Mouse (Mus musculus) intestine, postnatal 0 days (tissue): Measurements from ENCODE around the gene Gdpd1. TPM values are rescaled to one million over a fixed set of nuclear protein-coding genes. Genes with fewer than 3 reads are reported as not detected.

Experiments used
- ATAC-seq: fragments of 200-750 bp; cut with Nextera tagmentation; 2 replicates; pipeline ENCODE4 v1.8.0; 2017; ENCODE audit warnings: mild to moderate bottlenecking, moderate TSS enrichment, moderate library complexity
- H3K27ac ChIP-seq: fragments of 300-500 bp; sonication (generic); 2 replicates; pipeline ENCODE4 v1.5.1; 2014; ENCODE audit warnings: mild to moderate bottlenecking, low read depth, low read length, moderate library complexity
- H3K27me3 ChIP-seq: fragments of 300-500 bp; sonication (generic); replicated peaks from 2 replicates; pipeline ENCODE4 v1.6.1; 2014; ENCODE audit warnings: low read length, mixed read lengths; ENCODE audit not compliant: control insufficient read depth, insufficient read depth
- H3K36me3 ChIP-seq: fragments of 300-500 bp; sonication (generic); 2 replicates; pipeline ENCODE4 v1.6.1; 2014; ENCODE audit warnings: mild to moderate bottlenecking, moderate library complexity; ENCODE audit not compliant: control insufficient read depth, insufficient read depth
- H3K4me1 ChIP-seq: fragments of 300-500 bp; sonication (generic); replicated peaks from 2 replicates; pipeline ENCODE4 v1.6.1; 2014; ENCODE audit warnings: antibody characterized with exemption, low read length, mixed read lengths; ENCODE audit not compliant: control insufficient read depth, insufficient read depth
- H3K4me2 ChIP-seq: fragments of 300-500 bp; sonication (generic); replicated peaks from 2 replicates; pipeline ENCODE4 v1.6.1; 2014; ENCODE audit warnings: low read depth, mild to moderate bottlenecking, moderate library complexity
- H3K4me3 ChIP-seq: fragments of 300-500 bp; sonication (generic); 2 replicates; pipeline ENCODE4 v1.5.1; 2014; ENCODE audit warnings: low read depth, low read length
- H3K9ac ChIP-seq: fragments of 300-500 bp; sonication (generic); 2 replicates; pipeline ENCODE4 v1.6.1; 2014; ENCODE audit warnings: mild to moderate bottlenecking, low read depth, low read length
- H3K9me3 ChIP-seq: fragments of 300-500 bp; sonication (generic); 2 replicates; pipeline ENCODE4 v1.6.1; 2016; ENCODE audit warnings: mixed run types; ENCODE audit not compliant: control insufficient read depth
- CTCF ChIP-seq: sonication (generic); IDR thresholded peaks from 2 replicates; pipeline ENCODE4 v1.5.1; 2016; ENCODE audit warnings: low read depth, mild to moderate bottlenecking, control low read depth, antibody characterized with exemption, moderate library complexity
- WGBS: fragments of 180-500 bp; shearing (Covaris S2); extraction: QIAGEN DNeasy Blood & Tissue Kit; methylation state at CpG from one replicate; pipeline ENCODE4 v1.1.7; 2014; 5-methylcytosine and 5-hydroxymethylcytosine counted together
- microRNA counts: library from miRNA; unstranded; fragments of <30 nt; microRNA quantifications from one replicate; lab custom pipeline; 2016
- microRNA-seq: library from miRNA; unstranded; fragments of <30 nt; microRNA quantifications from one replicate; pipeline ENCODE4, GENCODE M21; 2016
- polyA plus RNA-seq: library from polyadenylated mRNA; unstranded; fragments of >200 nt; fragmentation: Nextera tagmentation; extraction: Ambion mirVana; gene quantifications from 2 replicates; pipeline ENCODE4 v1.2.1, GENCODE M21; 2015

Gdpd1 gene
- polyA plus RNA-seq, 1 experiment from 2014 or later, result 16.7 TPM

DNA sequence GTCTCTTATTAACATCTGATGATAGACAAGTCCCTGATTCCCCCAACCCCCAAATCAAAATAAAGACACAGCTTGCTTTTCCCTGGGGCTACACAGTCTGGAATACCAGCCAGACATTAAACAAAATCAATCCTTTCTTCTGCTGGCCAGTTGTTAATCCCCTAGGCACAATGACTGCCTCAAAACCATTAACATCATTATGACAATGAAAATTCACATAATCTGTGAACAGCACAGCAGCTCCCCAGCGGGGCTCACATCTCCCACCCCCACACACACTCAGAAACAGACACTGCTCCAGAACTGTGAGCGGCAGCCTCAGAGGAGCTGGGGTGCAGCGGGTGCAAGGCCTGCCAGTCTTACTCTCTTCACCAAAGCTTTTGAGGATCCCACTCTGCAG is 83.6 kb downstream of the Gdpd1 start:
- Histone ChIP-seq H3K9me3 (no peaks in the 10 kb centered on the region), H3K27me3 (no peaks in the 10 kb centered on the region), H3K4me1 (no peaks in the 10 kb centered on the region; the same call in 1 of the 2 replicates), H3K9ac (no peak overlapping the region), H3K4me2 (no peak overlapping the region), H3K36me3 (no peaks in the 10 kb centered on the region), H3K27ac (no peak overlapping the region), H3K4me3 (no peak overlapping the region)
- ATAC-seq, result no peak
- no peak for TF ChIP-seq CTCF
- WGBS, result 82% methylated on average over 3 of the region's 3 CpGs

DNA sequence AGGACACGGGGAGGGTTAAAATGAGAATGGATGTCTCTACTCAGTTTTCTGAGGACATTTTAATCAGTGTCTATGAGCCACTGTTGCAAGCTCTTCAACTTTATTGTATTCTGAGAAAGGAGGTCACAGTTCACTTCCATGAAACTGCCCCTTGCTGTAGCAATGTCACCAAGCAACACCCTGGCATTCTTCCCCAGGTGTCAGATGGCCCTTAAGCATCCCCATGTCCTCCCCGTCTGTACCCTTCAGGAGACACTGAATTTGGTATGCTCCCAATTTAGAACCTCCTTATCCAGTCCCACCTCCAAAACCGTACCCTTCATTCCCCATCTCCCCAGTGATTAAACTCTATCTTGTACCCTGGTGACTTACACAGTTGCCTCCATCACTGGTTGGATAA is 88.9 kb downstream of the Gdpd1 start:
- Histone ChIP-seq H3K27me3 (no peaks in the 10 kb centered on the region), H3K4me2 (no peak overlapping the region), H3K9me3 (no peaks in the 10 kb centered on the region), H3K27ac (no peak overlapping the region), H3K4me1 (no peaks in the 10 kb centered on the region), H3K9ac (no peak overlapping the region), H3K4me3 (no peak overlapping the region), H3K36me3 (no peaks in the 10 kb centered on the region)
- ATAC-seq, result no peak
- WGBS, result 82% methylated on average over 3 of the region's 3 CpGs
- TF ChIP-seq CTCF, result no peak

MicroRNAs within 50 kb of the gene (microRNA counts, 519-probe panel; counts per million panel counts)
- microRNA mmu-miR-301a (lab: Ali Mortazavi, UCI), result 4,927 counts per million, percentile 84 among the panel's probes with 10 or more counts

Small RNAs within 50 kb of the gene (microRNA-seq; reads per million reads assigned to microRNA genes)
- 714 reads per million, percentile 73 among the genes with 10 or more reads in this experiment for gene Mir301

Other genes starting within 250 kb of the Gdpd1 start
- gene Ypel2, start 80.4 kb downstream of the Gdpd1 start, polyA plus RNA-seq, result 4.6 and 5.9 TPM in 2 replicates
- 6.5 and 7.2 TPM in 2 replicates for gene Smg8, start 12.7 kb upstream of the Gdpd1 start, polyA plus RNA-seq
- 1.3 and 1.7 TPM in 2 replicates for gene Prr11, start 34.6 kb upstream of the Gdpd1 start, polyA plus RNA-seq
- 11.3 and 12.4 TPM in 2 replicates for gene Ska2, start 35.2 kb upstream of the Gdpd1 start, polyA plus RNA-seq
- gene Trim37, start 53.0 kb upstream of the Gdpd1 start, polyA plus RNA-seq, result 7.7 and 8.2 TPM in 2 replicates